Mouse (Mus musculus): ENCODE measurements at regions not wholly inside any gene's neighbourhood (a gene's known extent, or its start where the extent isn't known, plus 50 kb on each side); places are given as distances from the start of the nearest gene placed in this dataset.

DNA sequence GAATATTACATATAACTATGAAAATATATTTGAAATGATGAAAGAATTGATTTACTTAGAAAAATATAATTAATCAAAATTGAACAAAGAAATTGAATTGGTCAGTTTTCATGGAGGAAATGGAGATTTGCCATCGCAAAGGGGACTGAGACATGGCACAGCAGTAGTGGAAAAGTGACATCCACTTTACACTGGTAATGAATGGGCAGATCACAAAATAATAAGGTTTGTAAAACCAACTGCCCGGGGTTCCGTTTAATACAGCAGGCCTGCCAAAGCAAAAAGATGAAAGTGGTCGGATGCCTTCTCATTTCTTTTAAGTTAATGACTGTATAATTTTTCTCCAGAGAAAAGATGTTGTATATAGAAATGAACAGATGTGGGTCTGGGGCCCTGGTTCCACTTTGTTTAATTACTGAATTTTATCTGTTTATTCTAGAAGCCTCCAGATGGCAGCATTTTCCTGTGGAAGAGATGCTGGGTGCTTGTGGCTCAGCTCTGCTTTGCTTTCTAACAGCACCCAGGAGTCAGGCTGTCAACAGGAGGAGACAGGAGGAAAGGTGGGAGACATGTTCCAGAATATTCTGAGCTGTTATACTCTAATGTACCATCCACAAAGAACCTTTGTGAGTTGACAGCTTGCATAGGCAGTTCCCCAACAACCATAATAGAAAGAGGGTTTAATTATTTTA lies 75.6 kb upstream of the Fbxl17 start:
- Histone ChIP-seq H3K9me3 (replicated peaks) (no peaks in the 10 kb centered on the region), H3K4me1 (no peaks in the 10 kb centered on the region), H3K4me3 (no peak overlapping the region), H3K27me3 (ENCODE audit: low read depth, poor library complexity, severe bottlenecking) (no peaks in the 10 kb centered on the region), H3K27ac (no peak overlapping the region), H3K36me3 (no peaks in the 10 kb centered on the region)
- 74% methylated on average over 4 of the region's 4 CpGs for whole genome bisulfite sequencing
- DNase-seq (ENCODE audit: low spot score): no peak

DNA sequence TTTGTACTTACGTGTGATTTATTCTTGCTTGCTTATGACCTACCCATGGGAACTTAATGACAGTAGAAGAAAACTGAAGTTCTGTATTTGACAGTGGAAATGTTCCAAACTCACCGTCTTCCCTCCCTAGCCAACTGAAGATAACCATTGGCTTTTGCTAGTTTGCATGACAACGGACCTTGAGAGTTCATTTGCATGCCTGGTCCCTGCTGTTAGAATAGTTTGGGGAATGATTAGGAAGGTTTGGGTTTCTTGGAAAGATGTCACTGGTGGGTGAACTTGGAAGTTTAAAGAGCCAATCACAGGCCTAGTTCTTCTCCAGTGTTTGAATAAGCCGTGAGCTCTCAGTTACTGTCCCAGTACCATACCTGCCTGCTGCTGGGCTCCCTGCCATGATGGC lies 83.1 kb upstream of the Fbxl17 start:
- no peaks in the 10 kb centered on the region for H3K36me3 ChIP-seq
- H3K27ac ChIP-seq: no peak overlapping the region
- H3K4me3 ChIP-seq: no peak overlapping the region
- no peaks in the 10 kb centered on the region for H3K27me3 ChIP-seq (ENCODE audit: low read depth, poor library complexity, severe bottlenecking)
- H3K9me3 ChIP-seq (replicated peaks): no peaks in the 10 kb centered on the region
- H3K4me1 ChIP-seq: no peaks in the 10 kb centered on the region
- 82% methylated on average over 4 of the region's 4 CpGs for WGBS
- DNase-seq (ENCODE audit: low spot score): no peak

DNA sequence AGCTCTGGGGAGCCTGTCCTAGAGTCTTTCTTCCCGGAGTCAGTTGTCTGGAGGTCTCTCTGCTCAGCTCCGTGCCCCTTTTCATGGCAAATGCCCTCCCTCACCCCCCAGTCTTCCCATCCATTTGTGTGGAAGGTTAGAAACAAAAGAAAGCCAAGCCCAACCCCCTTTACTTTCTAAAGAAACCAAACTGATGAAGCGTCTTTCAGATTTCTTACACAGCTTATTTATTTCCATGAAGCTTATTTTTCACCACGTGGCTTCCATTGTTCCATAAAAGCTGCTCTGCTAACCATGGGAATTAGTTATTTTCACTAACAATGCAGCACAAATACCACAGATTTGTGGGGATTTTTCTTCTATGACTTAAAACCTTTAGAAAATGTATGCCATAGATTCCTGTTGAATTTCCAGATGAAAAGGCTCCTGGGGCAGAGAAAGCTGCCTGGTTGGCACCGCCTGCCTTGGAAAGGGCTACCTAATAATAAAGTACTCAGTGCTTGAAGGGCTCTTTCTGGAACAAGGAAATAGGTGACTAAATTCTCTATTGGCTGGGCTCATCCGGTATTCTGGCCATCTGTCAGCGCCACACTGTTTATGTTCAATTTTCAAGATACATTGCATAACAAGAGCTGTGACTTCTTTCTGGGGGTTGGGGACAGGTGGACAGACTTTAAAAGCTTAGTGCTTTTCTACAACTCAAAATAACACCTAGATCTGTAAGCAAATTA lies 107.4 kb upstream of the Fbxl17 start:
- H3K4me1 ChIP-seq: no peaks in the 10 kb centered on the region
- H3K27me3 ChIP-seq (ENCODE audit: low read depth, poor library complexity, severe bottlenecking): no peaks in the 10 kb centered on the region
- DNase-seq (ENCODE audit: low spot score): no peak
- H3K9me3 ChIP-seq (replicated peaks): no peaks in the 10 kb centered on the region
- H3K36me3 ChIP-seq: no peaks in the 10 kb centered on the region
- 72% methylated on average over 7 of the region's 7 CpGs for WGBS
- no peak overlapping the region for H3K4me3 ChIP-seq
- no peak overlapping the region for H3K27ac ChIP-seq

DNA sequence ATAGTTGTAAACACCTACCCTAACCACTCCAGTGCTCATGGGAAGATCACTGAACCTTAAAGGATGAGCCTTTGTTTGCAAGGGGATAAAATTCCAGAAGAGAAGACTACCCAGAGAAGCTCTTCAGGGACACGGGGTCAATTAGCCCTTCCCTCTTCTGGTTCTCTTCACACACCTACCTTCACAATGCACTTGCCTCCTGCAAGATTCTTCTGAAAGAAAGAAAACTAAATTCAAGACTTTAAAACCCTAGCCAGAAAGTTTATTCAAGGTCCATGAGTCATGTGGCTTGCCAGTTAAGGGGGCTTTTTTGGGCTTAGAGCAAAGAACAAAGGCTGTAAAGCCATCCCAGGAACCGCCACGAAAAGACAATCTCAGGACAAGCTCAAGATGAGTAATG lies 122.9 kb upstream of the Fbxl17 start:
- H3K27ac ChIP-seq: no peak overlapping the region
- no peaks in the 10 kb centered on the region for H3K9me3 ChIP-seq (replicated peaks)
- H3K36me3 ChIP-seq: no peaks in the 10 kb centered on the region
- no peak for DNase-seq (ENCODE audit: low spot score)
- H3K27me3 ChIP-seq (ENCODE audit: low read depth, poor library complexity, severe bottlenecking): no peaks in the 10 kb centered on the region
- no peaks in the 10 kb centered on the region for H3K4me1 ChIP-seq
- 32% methylated on average over 3 of the region's 3 CpGs for WGBS
- H3K4me3 ChIP-seq: no peak overlapping the region

DNA sequence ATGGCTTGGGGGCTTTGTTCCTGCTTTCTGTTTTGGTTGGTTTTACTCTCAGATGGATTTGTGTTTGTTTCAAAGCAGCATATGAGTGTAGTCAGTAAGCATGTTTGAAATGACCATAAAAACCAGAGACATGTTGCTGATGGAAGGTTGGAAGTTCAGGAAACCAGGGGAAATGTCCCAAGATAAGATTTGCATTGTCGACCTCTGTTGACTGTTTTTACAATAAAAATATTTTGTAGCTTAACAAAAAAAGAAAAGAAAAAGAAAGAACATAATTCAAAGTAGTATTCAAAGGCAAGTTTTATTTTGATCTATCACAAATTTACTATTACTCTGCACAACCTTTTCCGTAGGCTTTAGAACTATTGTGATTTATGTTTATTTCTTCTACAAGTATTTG lies 137.8 kb upstream of the Fbxl17 start:
- 93% methylated on average over 2 of the region's 2 CpGs for WGBS
- H3K27me3 ChIP-seq (ENCODE audit: low read depth, poor library complexity, severe bottlenecking): no peaks in the 10 kb centered on the region
- no peaks in the 10 kb centered on the region for H3K9me3 ChIP-seq (replicated peaks)
- no peak for DNase-seq (ENCODE audit: low spot score)
- H3K27ac ChIP-seq: no peak overlapping the region
- no peaks in the 10 kb centered on the region for H3K36me3 ChIP-seq
- no peak overlapping the region for H3K4me3 ChIP-seq
- H3K4me1 ChIP-seq: no peaks in the 10 kb centered on the region

DNA sequence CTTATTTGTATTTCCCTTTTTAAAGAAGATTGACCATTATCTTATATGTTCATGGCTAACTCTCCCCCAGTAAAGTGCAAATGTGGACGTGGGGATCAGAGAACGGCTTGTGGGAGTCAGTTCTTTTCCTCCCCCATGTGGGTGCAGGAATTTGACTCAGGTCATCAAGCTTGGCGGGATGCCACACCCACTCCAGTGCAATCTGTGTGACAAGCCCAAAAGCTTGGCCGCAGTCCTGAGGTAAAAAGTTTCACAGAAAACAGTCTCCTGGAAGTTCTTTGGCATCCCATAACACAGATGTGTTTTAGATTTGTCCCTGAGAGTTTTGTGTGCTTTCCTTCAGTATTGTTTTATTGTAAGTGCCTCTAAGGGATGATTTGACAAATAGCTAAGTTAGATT lies 144.6 kb upstream of the Fbxl17 start:
- H3K36me3 ChIP-seq: no peaks in the 10 kb centered on the region
- H3K9me3 ChIP-seq (replicated peaks): no peaks in the 10 kb centered on the region
- H3K27ac ChIP-seq: no peak overlapping the region
- no peak overlapping the region for H3K4me3 ChIP-seq
- H3K4me1 ChIP-seq: no peaks in the 10 kb centered on the region
- no peak for DNase-seq (ENCODE audit: low spot score)
- 92% methylated on average over 4 of the region's 4 CpGs for WGBS
- no peaks in the 10 kb centered on the region for H3K27me3 ChIP-seq (ENCODE audit: low read depth, poor library complexity, severe bottlenecking)

DNA sequence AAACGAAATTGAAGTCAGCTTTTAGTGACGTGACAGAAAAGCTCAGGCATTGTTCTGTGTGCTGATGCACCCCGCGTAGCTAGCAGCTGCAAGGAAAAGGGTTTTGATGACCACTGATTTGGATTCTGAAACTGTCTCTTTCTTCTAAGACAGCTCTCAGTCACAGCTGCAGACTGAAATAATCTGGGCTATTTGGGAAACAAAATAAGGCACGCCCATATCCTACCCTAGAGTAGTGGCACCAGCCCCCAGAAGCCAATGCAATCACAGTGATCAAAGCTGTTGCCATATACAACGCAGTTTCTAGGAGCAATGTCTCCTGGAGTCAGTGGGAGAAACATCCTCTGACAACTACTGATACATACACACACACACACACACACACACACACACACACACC lies 157.9 kb upstream of the Fbxl17 start:
- Histone ChIP-seq H3K36me3 (no peaks in the 10 kb centered on the region), H3K27me3 (ENCODE audit: low read depth, poor library complexity, severe bottlenecking) (no peaks in the 10 kb centered on the region), H3K9me3 (replicated peaks) (no peaks in the 10 kb centered on the region), H3K4me3 (no peak overlapping the region), H3K27ac (no peak overlapping the region), H3K4me1 (peaks cover 4% of the 10 kb centered on the region; the same call in 1 of the 2 replicates)
- 90% methylated on average over 6 of the region's 6 CpGs for WGBS
- DNase-seq (ENCODE audit: low spot score): no peak

DNA sequence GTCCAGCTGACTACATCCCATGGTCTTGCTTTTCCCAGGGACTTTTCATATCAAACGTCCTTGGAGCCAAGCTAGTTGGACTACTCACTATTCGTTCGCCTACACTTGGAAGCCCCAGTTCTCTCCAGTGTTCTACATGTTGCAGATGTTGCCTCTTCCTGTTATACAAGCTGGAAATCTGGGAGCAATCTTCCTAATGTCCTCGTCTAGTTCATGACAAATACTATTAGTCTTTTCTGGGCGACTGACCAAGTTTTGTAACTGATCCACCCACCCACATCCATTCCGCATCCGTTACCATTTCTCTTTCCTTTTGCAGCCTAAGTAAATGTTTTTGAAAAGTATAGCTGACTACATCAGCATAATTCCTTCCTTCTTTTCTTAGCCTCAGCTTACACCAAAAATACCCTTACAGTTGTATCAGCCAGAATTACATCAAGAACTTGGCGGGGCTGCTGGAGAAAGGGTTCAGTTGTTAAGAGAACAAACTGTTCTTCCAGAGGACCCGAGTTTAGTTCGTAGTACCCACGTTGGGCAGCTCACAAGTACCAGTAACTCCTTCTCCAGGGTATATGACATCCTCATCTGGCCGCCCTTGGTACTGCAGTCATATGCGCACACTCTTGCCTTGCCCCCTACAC lies 161.1 kb upstream of the Fbxl17 start:
- no peak overlapping the region for H3K4me3 ChIP-seq
- no peaks in the 10 kb centered on the region for H3K27me3 ChIP-seq (ENCODE audit: low read depth, poor library complexity, severe bottlenecking)
- 91% methylated on average over 13 of the region's 13 CpGs for whole genome bisulfite sequencing
- H3K4me1 ChIP-seq: peaks cover 6% of the 10 kb centered on the region; the same call in 1 of the 2 replicates
- no peaks in the 10 kb centered on the region for H3K36me3 ChIP-seq
- no peak overlapping the region for H3K27ac ChIP-seq
- H3K9me3 ChIP-seq (replicated peaks): no peaks in the 10 kb centered on the region
- no peak for DNase-seq (ENCODE audit: low spot score)

DNA sequence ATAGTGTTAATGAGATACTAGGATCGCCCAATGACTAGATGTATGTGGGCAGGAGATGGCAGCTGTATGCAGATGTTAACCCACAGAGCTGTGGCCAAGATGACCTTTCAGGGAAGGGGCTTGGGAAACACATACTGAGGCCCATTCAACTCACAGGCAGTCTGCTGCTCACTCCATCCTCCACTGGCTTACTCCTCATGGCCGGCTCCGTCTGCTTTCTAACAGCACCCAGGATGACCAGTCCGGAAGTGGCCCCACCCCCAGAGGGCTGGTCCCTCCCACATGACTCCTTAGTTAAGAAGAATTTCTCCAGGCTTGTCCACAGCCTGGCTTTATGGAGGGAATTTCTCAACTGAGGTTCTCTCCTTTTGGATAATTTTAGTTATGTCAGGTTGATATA lies 161.8 kb upstream of the Fbxl17 start:
- H3K27ac ChIP-seq: no peak overlapping the region
- DNase-seq (ENCODE audit: low spot score): no peak
- no peaks in the 10 kb centered on the region for H3K27me3 ChIP-seq (ENCODE audit: low read depth, poor library complexity, severe bottlenecking)
- no peaks in the 10 kb centered on the region for H3K9me3 ChIP-seq (replicated peaks)
- H3K4me3 ChIP-seq: no peak overlapping the region
- WGBS: 89% methylated on average over 4 of the region's 4 CpGs
- peaks cover 6% of the 10 kb centered on the region; the same call in 1 of the 2 replicates for H3K4me1 ChIP-seq
- no peaks in the 10 kb centered on the region for H3K36me3 ChIP-seq

DNA sequence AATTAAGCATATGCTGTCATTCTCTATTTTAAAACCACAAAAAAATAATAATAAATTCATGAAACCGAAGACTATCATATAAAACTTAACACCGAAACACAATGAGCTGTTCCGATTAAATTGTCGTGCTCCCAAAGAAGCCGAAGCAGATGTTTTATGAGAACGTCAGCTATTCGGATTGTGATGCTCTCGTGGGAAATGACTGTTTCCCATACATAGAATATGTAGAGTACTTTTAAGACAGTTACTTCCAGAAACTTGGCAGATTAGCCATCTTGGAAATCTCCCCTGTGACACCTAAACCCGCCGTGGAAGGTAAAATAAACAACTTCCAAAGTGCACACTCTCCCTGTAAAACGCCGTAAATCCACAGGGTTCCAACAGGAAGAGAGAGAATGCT lies 162.4 kb upstream of the Fbxl17 start:
- Histone ChIP-seq H3K4me1 (peaks cover 6% of the 10 kb centered on the region; the same call in 1 of the 2 replicates), H3K27me3 (ENCODE audit: low read depth, poor library complexity, severe bottlenecking) (no peaks in the 10 kb centered on the region), H3K4me3 (no peak overlapping the region), H3K9me3 (replicated peaks) (no peaks in the 10 kb centered on the region), H3K36me3 (no peaks in the 10 kb centered on the region), H3K27ac (no peak overlapping the region)
- DNase-seq (ENCODE audit: low spot score): no peak
- WGBS: 69% methylated on average over 12 of the region's 12 CpGs

DNA sequence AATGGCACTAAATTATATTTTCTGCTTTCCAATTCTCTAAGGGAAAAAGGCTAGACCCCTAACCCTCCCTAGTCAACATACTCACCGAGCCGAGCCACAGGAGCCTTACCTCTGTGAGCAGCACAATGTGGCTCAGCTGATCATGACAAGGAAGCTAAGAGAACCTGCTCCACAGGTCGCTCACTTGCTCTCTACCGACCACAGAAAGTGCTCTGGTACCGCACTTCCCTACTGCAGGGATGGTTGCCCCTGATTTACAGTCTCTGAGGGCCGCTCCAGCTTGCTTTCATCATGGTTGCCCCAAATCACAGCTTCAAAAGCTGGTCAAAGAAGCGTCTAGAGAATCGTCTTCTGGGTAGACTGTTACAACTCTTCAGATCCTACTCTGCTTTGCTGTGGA lies 177.0 kb upstream of the Fbxl17 start:
- Histone ChIP-seq H3K27me3 (ENCODE audit: low read depth, poor library complexity, severe bottlenecking) (no peaks in the 10 kb centered on the region), H3K9me3 (replicated peaks) (no peaks in the 10 kb centered on the region), H3K4me3 (no peak overlapping the region), H3K27ac (no peak overlapping the region), H3K4me1 (no peaks in the 10 kb centered on the region), H3K36me3 (no peaks in the 10 kb centered on the region)
- DNase-seq (ENCODE audit: low spot score): no peak
- 77% methylated on average over 8 of the region's 8 CpGs for WGBS

DNA sequence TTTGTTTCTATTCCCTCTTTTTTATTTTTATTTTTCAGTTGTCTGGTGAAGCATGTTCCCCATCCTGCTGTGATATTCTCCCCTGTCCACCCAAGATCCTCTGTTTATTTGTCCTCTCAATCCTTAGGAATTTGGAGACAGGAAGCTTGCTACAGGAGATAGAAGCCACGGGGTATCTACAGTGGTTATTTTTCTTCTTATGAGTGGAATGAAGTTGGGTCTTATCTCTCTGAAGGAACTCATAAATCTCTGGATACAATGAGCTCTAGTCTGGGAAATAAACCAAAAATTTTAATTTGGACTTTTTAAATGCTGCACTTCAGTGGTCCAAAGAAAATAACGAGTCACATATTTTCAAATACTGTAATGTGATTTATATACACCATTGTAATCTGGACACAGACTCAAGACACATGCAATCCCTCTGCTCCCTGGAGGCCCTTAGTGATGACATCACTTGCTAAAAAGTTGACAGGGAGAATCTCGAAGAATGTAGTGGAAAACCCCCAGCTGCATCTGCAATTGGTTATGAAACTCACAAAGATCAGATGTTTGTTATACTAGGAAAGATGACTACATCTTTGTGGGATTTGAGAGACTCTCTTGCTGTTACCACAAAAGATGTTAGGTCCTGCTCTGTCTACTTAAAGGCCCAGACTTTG lies 178.3 kb upstream of the Fbxl17 start:
- H3K4me3 ChIP-seq: no peak overlapping the region
- no peaks in the 10 kb centered on the region for H3K4me1 ChIP-seq
- no peaks in the 10 kb centered on the region for H3K27me3 ChIP-seq (ENCODE audit: low read depth, poor library complexity, severe bottlenecking)
- H3K36me3 ChIP-seq: no peaks in the 10 kb centered on the region
- DNase-seq (ENCODE audit: low spot score): no peak
- 87% methylated on average over 3 of the region's 3 CpGs for WGBS
- H3K27ac ChIP-seq: no peak overlapping the region
- H3K9me3 ChIP-seq (replicated peaks): no peaks in the 10 kb centered on the region

DNA sequence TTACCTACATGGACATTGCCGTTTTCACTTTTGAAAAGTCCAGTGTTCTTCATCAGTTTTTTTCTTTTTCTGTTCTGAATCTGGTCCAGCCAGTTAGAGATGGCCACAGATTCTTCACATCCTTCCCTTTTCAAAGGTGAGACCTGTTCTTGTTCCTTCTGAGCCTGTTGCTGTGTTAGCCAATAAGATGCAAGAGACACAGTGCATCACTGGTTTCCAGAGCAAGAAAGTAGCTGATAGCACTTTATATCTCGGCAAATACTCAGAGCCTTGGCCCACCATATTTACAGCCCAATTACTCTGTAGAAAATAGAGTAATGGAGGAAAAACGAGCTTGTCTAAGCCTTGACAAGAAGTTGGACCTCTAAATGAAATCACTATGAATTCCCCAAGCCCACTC lies 180.7 kb upstream of the Fbxl17 start:
- DNase-seq (ENCODE audit: low spot score): no peak
- no peaks in the 10 kb centered on the region for H3K9me3 ChIP-seq (replicated peaks)
- H3K4me3 ChIP-seq: no peak overlapping the region
- peaks cover 4% of the 10 kb centered on the region for H3K4me1 ChIP-seq
- no peaks in the 10 kb centered on the region for H3K27me3 ChIP-seq (ENCODE audit: low read depth, poor library complexity, severe bottlenecking)
- no peak overlapping the region for H3K27ac ChIP-seq
- WGBS: 76% methylated on average over 3 of the region's 3 CpGs
- H3K36me3 ChIP-seq: no peaks in the 10 kb centered on the region
